Mouse (Mus musculus): ENCODE measurements around the gene Olfr169.

DNA sequence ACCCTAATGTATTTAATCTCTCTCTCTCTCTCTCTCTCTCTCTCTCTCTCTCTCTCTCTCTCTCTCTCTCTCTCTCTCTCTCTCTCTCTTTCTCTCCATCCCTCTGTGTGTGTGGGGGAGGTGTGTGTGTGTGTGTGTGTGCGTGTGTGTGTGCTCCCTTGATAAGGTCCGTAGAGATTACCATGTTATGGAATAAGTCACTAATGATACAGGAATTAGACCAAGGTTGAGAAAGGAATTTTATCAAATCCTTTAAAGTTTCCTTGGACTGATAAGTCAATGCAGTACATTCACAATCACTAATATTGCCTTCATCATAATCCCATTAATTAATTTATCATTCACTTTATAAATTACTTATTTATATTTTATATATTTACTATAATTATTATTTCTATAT lies 49.4 kb downstream of the Olfr169 start, which contains the start of gene Olfr167:
- no peak for TF ChIP-seq POLR2A (IDR thresholded peaks at IDR 0.05; ENCODE audit: low read depth, low read length)
- no peak for TF ChIP-seq CTCF (IDR thresholded peaks at IDR 0.05; ENCODE audit: extremely low read depth, insufficient read depth, insufficient read length, insufficient replicate concordance)
